Mouse (Mus musculus) liver, adult 2 months (tissue): ENCODE results near the gene Gm853.

Experiments used
- CTCF ChIP-seq: fragments of 200-500 bp; IDR thresholded peaks from 2 replicates; pipeline ENCODE4 v1.5.1; 2011; ENCODE audit warnings: low read depth, low read length, control low read depth
- POLR2A ChIP-seq: fragments of 200-500 bp; IDR thresholded peaks from 2 replicates; pipeline ENCODE4 v1.6.1; 2011; ENCODE audit warnings: low read length, control low read depth; ENCODE audit not compliant: insufficient read depth; ENCODE audit errors: extremely low read depth

- TF ChIP-seq CTCF, result no peak
- TF ChIP-seq POLR2A, result no peak
Measured at GRCm38 (mm10) chr4:130270089-130270488, 47.9 kb upstream of the Gm853 start.
